Mouse (Mus musculus) E14TG2a.4 (cell line): ENCODE results near the gene Odf2l.

Experiments used
- CTCF ChIP-seq: conservative IDR thresholded peaks from 2 replicates; pipeline ENCODE4 v1.5.1; 2014; ENCODE audit warnings: low read length
- NANOG ChIP-seq: IDR thresholded peaks from 2 replicates; pipeline ENCODE4 v1.6.1; 2014; ENCODE audit warnings: borderline replicate concordance, low read length, mixed read lengths
- POU5F1 ChIP-seq: IDR thresholded peaks from 2 replicates; pipeline ENCODE4 v1.6.1; 2014; ENCODE audit warnings: low read length, borderline replicate concordance

DNA sequence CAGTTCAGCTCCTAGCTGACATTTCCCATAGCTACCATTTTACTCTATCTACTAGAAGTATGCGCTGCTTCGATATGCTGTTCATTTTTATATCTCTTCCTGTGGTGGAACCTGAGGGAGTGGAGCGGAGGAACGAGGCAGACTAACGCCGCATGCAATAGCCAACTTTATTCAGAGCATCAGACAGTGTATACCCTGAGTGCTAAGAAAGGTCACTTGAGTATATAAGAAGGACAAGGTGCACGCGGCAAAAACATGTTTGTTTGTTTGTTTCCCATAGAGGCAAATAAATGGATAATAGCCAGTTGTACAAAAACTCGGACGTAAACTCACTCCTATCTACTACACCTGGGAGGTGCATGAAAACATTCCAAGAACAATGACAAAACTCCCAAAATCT is 751 bp upstream of the Odf2l start:
- TF ChIP-seq CTCF: no peak
- no peak for TF ChIP-seq NANOG
- TF ChIP-seq POU5F1: no peak
